Mouse (Mus musculus): ENCODE data around the gene Hcfc2.

GRCm38 (mm10) chr10:82745301-82745700 is 49.3 kb downstream of the Hcfc2 start:
- TF ChIP-seq CTCF (IDR thresholded peaks at IDR 0.05; ENCODE audit: borderline replicate concordance, control insufficient read depth, extremely low read depth, insufficient read depth, low read length, poor library complexity): no peak
- TF ChIP-seq POLR2A (IDR thresholded peaks at IDR 0.05; ENCODE audit: control insufficient read depth, extremely low read depth, insufficient read depth, low read length, poor library complexity): no peak
